Mouse (Mus musculus): ENCODE data around the gene Cdc42ep2.

- TF ChIP-seq CTCF (IDR thresholded peaks at IDR 0.05; ENCODE audit: insufficient read depth, low read length) (no peak), POLR2A (IDR thresholded peaks at IDR 0.05; ENCODE audit: borderline replicate concordance, extremely low read depth, low read depth, low read length) (no peak)
Observed at GRCm38 (mm10) chr19:5892735-5893134, 31.9 kb downstream of the Cdc42ep2 start.

Measured in lung, adult 2 months (tissue).